Mouse (Mus musculus) cerebellum, adult 2 months (tissue): ENCODE results near the gene Ccdc154.

Experiments
- CTCF ChIP-seq: fragments of 200-500 bp; IDR thresholded peaks from 2 replicates; pipeline ENCODE4 v1.5.1; 2011; ENCODE audit warnings: low read depth, mild to moderate bottlenecking, control low read depth, low read length, moderate library complexity, borderline replicate concordance; ENCODE audit not compliant: insufficient read depth
- POLR2A ChIP-seq: fragments of 200-500 bp; IDR thresholded peaks from 2 replicates; pipeline ENCODE4 v1.6.1; 2011; ENCODE audit warnings: low read length, control low read depth, borderline replicate concordance; ENCODE audit not compliant: insufficient read depth

DNA sequence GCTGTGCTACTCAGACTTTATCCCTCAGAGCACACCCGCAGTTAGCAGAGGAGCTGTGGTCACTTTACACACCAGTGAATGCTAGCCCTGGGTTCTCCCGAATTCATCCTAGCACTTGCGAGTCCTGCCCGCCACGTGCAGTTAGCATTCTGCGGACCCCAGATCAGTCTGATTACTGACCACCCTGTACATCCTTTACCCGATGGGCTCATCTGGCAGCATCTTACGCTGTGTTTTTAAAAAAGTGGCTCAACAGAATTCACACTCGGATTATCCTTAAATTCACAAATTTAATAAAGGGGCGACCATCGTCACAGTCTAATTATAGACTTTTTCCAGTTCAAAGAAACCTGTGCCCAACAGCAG is 25.5 kb downstream of the Ccdc154 start:
- no peak for TF ChIP-seq CTCF
- no peak for TF ChIP-seq POLR2A
